16 mouse cellular contexts compared by ENCODE assay signal in the genomic region with DNA sequence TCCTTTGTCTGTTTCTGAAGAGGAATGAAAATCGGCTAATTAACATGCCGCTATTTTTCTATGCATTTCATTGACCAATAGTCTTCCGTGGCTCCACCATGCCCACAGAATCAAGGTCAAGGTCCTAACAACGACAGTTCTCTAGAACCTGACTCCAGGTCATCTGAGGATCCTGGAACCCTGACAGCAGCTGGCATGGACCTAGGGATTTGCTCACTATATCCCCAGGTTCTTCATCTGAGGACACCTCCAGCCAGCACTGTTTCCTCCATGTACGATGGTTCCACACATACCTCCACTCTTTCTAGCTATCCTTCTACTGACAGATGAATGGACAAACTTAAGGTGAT. TPM values are rescaled to one million over a fixed set of nuclear protein-coding genes. Genes with fewer than 3 reads are reported as not detected.
A peak's percentile ranks its signal among the peaks of the same experiment; 100 is the strongest.
DNase-seq lines count a peak whose midpoint lies in the region; ATAC-seq lines count a peak whose summit lies in the region.
"Had no signal": no experiment of that assay in that cellular context is flagged by ENCODE, and none has a peak within 500 bp of the region (broad histone marks: within the 10 kb centered on the region; RNA-seq: fewer than 3 reads in every experiment).

No protein-coding gene starts in this region.

- H3K36me3 ChIP-seq in forebrain, embryonic 14.5 days (ENCODE audit: control insufficient read depth, insufficient read depth, low read length): no peaks in the 10 kb centered on the region
- peaks cover 18% of the 10 kb centered on the region for H3K36me3 ChIP-seq in forebrain, embryonic 10.5 days (replicated peaks)
- no peaks in the 10 kb centered on the region for H3K36me3 ChIP-seq in kidney, embryonic 16.5 days (ENCODE audit: insufficient read depth, low read length)
- H3K36me3 ChIP-seq: embryonic facial prominence, embryonic 13.5 days had no signal

- intact Hi-C loops in heart, postnatal 10 days (cut with DNase I): loop anchor here (1.0 to 2.0 kb wide), 2 partner anchors 57 to 1243 kb away; no protein-coding TSS in a partner anchor
- intact Hi-C loops in left cerebral cortex, postnatal 14 days (cut with DNase I): loop anchor here (1.0 kb wide), 1 partner anchor 1243 kb away; no protein-coding TSS in a partner anchor

- H3K9ac ChIP-seq in forebrain, embryonic 14.5 days (ENCODE audit: low read length): no peak overlapping the region
- no peak overlapping the region for H3K9ac ChIP-seq in kidney, embryonic 16.5 days (replicated peaks; ENCODE audit: low read length)
- H3K9ac ChIP-seq: embryonic facial prominence, embryonic 13.5 days; liver, embryonic 13.5 days had no signal

- no peaks in the 10 kb centered on the region for H3K4me1 ChIP-seq in forebrain, embryonic 14.5 days (ENCODE audit: control insufficient read depth, insufficient read depth, low read length)
- no peaks in the 10 kb centered on the region for H3K4me1 ChIP-seq in forebrain, embryonic 10.5 days
- H3K4me1 ChIP-seq in kidney, embryonic 16.5 days (ENCODE audit: insufficient read depth, low read length): no peaks in the 10 kb centered on the region

- H3K4me3 ChIP-seq in forebrain, embryonic 14.5 days (ENCODE audit: low read depth, low read length): no peak overlapping the region
- H3K4me3 ChIP-seq in forebrain, embryonic 10.5 days: no peak overlapping the region
- H3K4me3 ChIP-seq in kidney, embryonic 16.5 days (ENCODE audit: low read length): no peak overlapping the region
- H3K4me3 ChIP-seq: embryonic facial prominence, embryonic 13.5 days; layer of hippocampus, adult 2 months; liver, embryonic 13.5 days had no signal

- peak; percentile 23; the same call in 1 of the 2 replicates for ATAC-seq in forebrain, embryonic 14.5 days
- no peak for ATAC-seq in kidney, embryonic 16.5 days (ENCODE audit: low FRiP score, low TSS enrichment)
- 0 out of 2 replicates have a peak, but pooled peaks have one; percentile 34 for ATAC-seq in erythroid progenitor cell, adult 5-6 weeks (replicated peaks; ENCODE audit: low FRiP score, poor library complexity, severe bottlenecking)

- H3K27ac ChIP-seq in forebrain, embryonic 14.5 days (ENCODE audit: low read depth, low read length): no peak overlapping the region
- no peak overlapping the region for H3K27ac ChIP-seq in forebrain, embryonic 10.5 days
- H3K27ac ChIP-seq in kidney, embryonic 16.5 days (ENCODE audit: low read length): no peak overlapping the region
- H3K27ac ChIP-seq: embryonic facial prominence, embryonic 13.5 days; layer of hippocampus, adult 2 months; liver, embryonic 13.5 days had no signal

- no peak overlapping the region for H3K4me2 ChIP-seq in forebrain, embryonic 14.5 days (ENCODE audit: low read length)
- H3K4me2 ChIP-seq in kidney, embryonic 16.5 days (replicated peaks; ENCODE audit: low read depth, low read length): no peak overlapping the region
- H3K4me2 ChIP-seq: embryonic facial prominence, embryonic 13.5 days; liver, embryonic 13.5 days had no signal

- no peak for DNase-seq in forebrain, embryonic 14.5 days (ENCODE audit: low spot score)
- no peak for DNase-seq in forebrain, embryonic 10.5 days (ENCODE audit: extremely low spot score, low spot score)
- DNase-seq in heart, postnatal 10 days: peak; percentile 64 to 69
- no peak for DNase-seq in heart, adult 8-10 months (ENCODE audit: low spot score)
- DNase-seq in kidney, postnatal 25 days: peak; percentile 32 to 64
- no peak for DNase-seq in left cerebral cortex, postnatal 14 days (ENCODE audit: low spot score in 2 of 2)
- DNase-seq: thymus, adult 18-20 months had no signal

- no peaks in the 10 kb centered on the region for H3K27me3 ChIP-seq in forebrain, embryonic 14.5 days (replicated peaks; ENCODE audit: control insufficient read depth, insufficient read depth, low read length)
- no peaks in the 10 kb centered on the region for H3K27me3 ChIP-seq in forebrain, embryonic 10.5 days (ENCODE audit: poor library complexity, severe bottlenecking)
- H3K27me3 ChIP-seq in kidney, embryonic 16.5 days (ENCODE audit: insufficient read depth, low read length): no peaks in the 10 kb centered on the region
- H3K27me3 ChIP-seq: embryonic facial prominence, embryonic 13.5 days; liver, embryonic 13.5 days had no signal

- no peaks in the 10 kb centered on the region for H3K9me3 ChIP-seq in forebrain, embryonic 14.5 days (replicated peaks; ENCODE audit: control insufficient read depth, low read length)
- no peaks in the 10 kb centered on the region for H3K9me3 ChIP-seq in forebrain, embryonic 10.5 days
- H3K9me3 ChIP-seq in kidney, embryonic 16.5 days (ENCODE audit: low read length): no peaks in the 10 kb centered on the region
- H3K9me3 ChIP-seq: embryonic facial prominence, embryonic 13.5 days; liver, embryonic 13.5 days had no signal

- WGBS in forebrain, embryonic 14.5 days: 75% methylated on average over 5 of the region's 5 CpGs
- 75% methylated on average over 5 of the region's 5 CpGs for WGBS in forebrain, embryonic 10.5 days
- WGBS in kidney, embryonic 16.5 days: 59% methylated on average over 5 of the region's 5 CpGs

RNA-seq across cellular contexts. Expression of gene Cyp2c70, which starts 38.6 kb away (rescaled TPM):
- polyA plus RNA-seq in forebrain, embryonic 14.5 days (2014; fragmentation: Nextera tagmentation; extraction: Ambion mirVana): not detected in 2 replicates
- polyA plus RNA-seq in forebrain, embryonic 10.5 days (2016; fragmentation: Nextera tagmentation; extraction: Ambion mirVana): not detected in 2 replicates
- total RNA-seq in heart, postnatal 10 days (2021): under 1 TPM; 0.35 to 0.69 TPM
- under 1 TPM; 0.16 to 0.46 (median 0.31) TPM for total RNA-seq in heart, adult 8-10 months (2022)
- polyA plus RNA-seq in kidney, embryonic 16.5 days (2015; fragmentation: Nextera tagmentation; extraction: Ambion mirVana): 0.32 TPM in 1 of 2 replicates, not detected in the other
- not detected in 2 replicates for total RNA-seq in erythroid progenitor cell, adult 5-6 weeks (2015; ENCODE audit: low replicate concordance)
- not detected in 2 replicates for total RNA-seq in erythroid progenitor cell, adult 5-6 weeks (2017; ENCODE audit: low replicate concordance)
- total RNA-seq in left cerebral cortex, postnatal 14 days (2021): 1 to 10 TPM; 2.4 to 3.0 TPM
- polyA plus RNA-seq: embryonic facial prominence, embryonic 13.5 days; heart, embryonic 14.5 days; hindbrain, embryonic 11.5 days; lung, embryonic 16.5 days; neural tube, embryonic 11.5 days had no signal

RNA-seq across cellular contexts. Expression of gene Pdlim1, which starts 45.9 kb away (rescaled TPM):
- polyA plus RNA-seq in forebrain, embryonic 14.5 days (2014; fragmentation: Nextera tagmentation; extraction: Ambion mirVana): 20.1 and 30.1 TPM in 2 replicates
- 96.1 and 108 TPM in 2 replicates for polyA plus RNA-seq in forebrain, embryonic 10.5 days (2016; fragmentation: Nextera tagmentation; extraction: Ambion mirVana)
- 100 to 1,000 TPM; 235 to 249 TPM for total RNA-seq in heart, postnatal 10 days (2021)
- total RNA-seq in heart, adult 8-10 months (2022): 100 to 1,000 TPM; 114 to 157 (median 136) TPM
- 37.9 and 39.5 TPM in 2 replicates for polyA plus RNA-seq in kidney, embryonic 16.5 days (2015; fragmentation: Nextera tagmentation; extraction: Ambion mirVana)
- 19.8 and 40.2 TPM in 2 replicates for total RNA-seq in erythroid progenitor cell, adult 5-6 weeks (2015; ENCODE audit: low replicate concordance)
- 13.3 and 17.2 TPM in 2 replicates for total RNA-seq in erythroid progenitor cell, adult 5-6 weeks (2017; ENCODE audit: low replicate concordance)
- total RNA-seq in left cerebral cortex, postnatal 14 days (2021): 10 to 100 TPM; 16.6 to 16.9 TPM

Comparison
In these comparisons a context has a peak if more than half of its experiments do, and no peak if none do; other contexts are left out.
1. DNase-seq: peak in heart, postnatal 10 days (2 of 2) and kidney, postnatal 25 days (2 of 2); none in forebrain, embryonic 14.5 days (single experiment), forebrain, embryonic 10.5 days (single experiment), heart, adult 8-10 months (single experiment) and left cerebral cortex, postnatal 14 days (0 of 2).